Mouse (Mus musculus) stomach, postnatal 0 days (tissue): ENCODE data around the gene Ncln. TPM values are rescaled to one million over a fixed set of nuclear protein-coding genes. Genes with fewer than 3 reads are reported as not detected.

Experiments
- ATAC-seq: fragments of 200-750 bp; cut with Nextera tagmentation; 2 replicates; pipeline ENCODE4 v1.8.0; 2017; ENCODE audit not compliant: low FRiP score, low TSS enrichment
- DNase-seq: peaks from one replicate; pipeline ENCODE4 v3.0.0-alpha.2; 2016; ENCODE audit warnings: low spot score
- H3K27ac ChIP-seq: fragments of 300-500 bp; sonication (generic); replicated peaks from 2 replicates; pipeline ENCODE4 v1.5.1; 2014; ENCODE audit warnings: mild to moderate bottlenecking, control low read depth
- H3K27me3 ChIP-seq: fragments of 300-500 bp; sonication (generic); 2 replicates; pipeline ENCODE4 v1.6.1; 2014; ENCODE audit warnings: low read length; ENCODE audit not compliant: control insufficient read depth, insufficient read depth
- H3K36me3 ChIP-seq: fragments of 300-500 bp; sonication (generic); 2 replicates; pipeline ENCODE4 v1.6.1; 2014; ENCODE audit warnings: low read length, mixed read lengths; ENCODE audit not compliant: control insufficient read depth, insufficient read depth
- H3K4me1 ChIP-seq: fragments of 300-500 bp; sonication (generic); replicated peaks from 2 replicates; pipeline ENCODE4 v1.6.1; 2014; ENCODE audit warnings: antibody characterized with exemption; ENCODE audit not compliant: control insufficient read depth, insufficient read depth
- H3K4me2 ChIP-seq: fragments of 300-500 bp; sonication (generic); replicated peaks from 2 replicates; pipeline ENCODE4 v1.6.1; 2014; ENCODE audit warnings: low read depth, mild to moderate bottlenecking, control low read depth, moderate library complexity
- H3K4me3 ChIP-seq: fragments of 300-500 bp; sonication (generic); 2 replicates; pipeline ENCODE4 v1.5.1; 2014; ENCODE audit warnings: low read depth, low read length, control low read depth
- H3K9ac ChIP-seq: fragments of 300-500 bp; sonication (generic); 2 replicates; pipeline ENCODE4 v1.6.1; 2014; ENCODE audit warnings: mild to moderate bottlenecking, low read length, control low read depth, mixed read lengths
- H3K9me3 ChIP-seq: fragments of 300-500 bp; sonication (generic); 2 replicates; pipeline ENCODE4 v1.6.1; 2016; ENCODE audit warnings: low read length; ENCODE audit not compliant: control insufficient read depth
- CTCF ChIP-seq: IDR thresholded peaks from 2 replicates; pipeline ENCODE4 v1.5.1; 2016; ENCODE audit warnings: antibody characterized with exemption, low read depth, mild to moderate bottlenecking, moderate library complexity
- EP300 ChIP-seq: optimal IDR thresholded peaks from 2 replicates; pipeline ENCODE3; 2016; ENCODE audit warnings: antibody characterized with exemption
- WGBS: fragments of 180-500 bp; shearing (Covaris S2); extraction: QIAGEN DNeasy Blood & Tissue Kit; methylation state at CpG from one replicate; pipeline ENCODE4 v1.1.7; 2014; 5-methylcytosine and 5-hydroxymethylcytosine counted together
- polyA plus RNA-seq: library from polyadenylated mRNA; unstranded; fragments of >200 nt; fragmentation: Nextera tagmentation; extraction: Ambion mirVana; gene quantifications from 2 replicates; pipeline ENCODE4 v1.2.1, GENCODE M21; 2015

The Ncln gene
- polyA plus RNA-seq, 1 experiment from 2014 or later = 37.0 TPM

DNA sequence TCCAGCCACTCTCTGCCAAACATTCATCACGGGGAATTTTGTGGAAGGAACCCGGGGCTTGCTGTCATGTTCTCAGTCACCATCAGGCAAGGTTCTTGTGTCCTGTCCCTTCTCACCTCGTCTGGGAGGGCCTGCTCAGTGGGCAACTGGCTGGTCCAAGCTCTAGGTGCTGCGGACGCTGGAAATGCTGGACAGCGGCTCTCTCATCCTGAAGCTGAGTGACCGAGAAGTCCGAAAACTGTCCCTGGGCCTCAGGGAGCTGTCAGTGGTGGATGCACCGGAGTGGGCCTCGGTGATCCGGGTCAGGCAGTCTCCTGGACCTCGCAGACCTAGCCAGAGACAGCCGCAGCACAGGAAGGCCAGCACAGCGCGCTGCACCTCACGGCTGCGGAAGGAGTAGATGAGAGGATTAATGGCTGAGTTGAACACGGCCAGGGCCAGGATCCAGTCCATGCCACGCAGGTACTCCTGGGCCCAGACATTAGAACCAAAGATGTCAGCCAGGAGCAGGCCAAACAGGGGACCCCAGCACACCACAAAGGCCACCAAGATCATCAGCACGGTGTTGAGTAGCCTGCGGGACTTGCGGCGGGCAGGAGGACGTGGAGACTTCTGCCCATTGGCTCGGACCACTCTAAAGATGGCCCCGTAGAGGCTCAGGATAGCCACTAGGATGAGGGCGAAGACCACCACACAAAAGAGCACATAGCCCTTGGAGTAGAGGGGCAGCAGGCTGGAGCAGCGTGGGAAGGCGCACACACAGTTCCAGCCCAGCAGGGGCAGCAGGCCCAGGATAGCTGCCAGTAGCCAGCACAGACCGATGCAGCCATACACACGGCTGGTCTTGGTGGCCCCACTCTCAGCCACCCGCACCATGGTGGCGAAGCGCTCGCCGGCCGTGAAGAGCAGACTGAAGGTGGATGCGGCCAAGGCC, 2.4 kb upstream of the Ncln start:
- Histone ChIP-seq H3K4me2 (no peak overlapping the region), H3K4me1 (peaks cover 3% of the 10 kb centered on the region; the same call in 1 of the 2 replicates), H3K9ac (no peak overlapping the region), H3K9me3 (no peaks in the 10 kb centered on the region), H3K27ac (no peak overlapping the region), H3K36me3 (no peaks in the 10 kb centered on the region), H3K27me3 (no peaks in the 10 kb centered on the region), H3K4me3 (no peak overlapping the region)
- DNase-seq = no peak
- ATAC-seq = no peak
- 82% methylated on average over 38 of the region's 38 CpGs for WGBS
- TF ChIP-seq EP300 (no peak), CTCF (no peak; the same call in 1 of the 2 replicates)

DNA sequence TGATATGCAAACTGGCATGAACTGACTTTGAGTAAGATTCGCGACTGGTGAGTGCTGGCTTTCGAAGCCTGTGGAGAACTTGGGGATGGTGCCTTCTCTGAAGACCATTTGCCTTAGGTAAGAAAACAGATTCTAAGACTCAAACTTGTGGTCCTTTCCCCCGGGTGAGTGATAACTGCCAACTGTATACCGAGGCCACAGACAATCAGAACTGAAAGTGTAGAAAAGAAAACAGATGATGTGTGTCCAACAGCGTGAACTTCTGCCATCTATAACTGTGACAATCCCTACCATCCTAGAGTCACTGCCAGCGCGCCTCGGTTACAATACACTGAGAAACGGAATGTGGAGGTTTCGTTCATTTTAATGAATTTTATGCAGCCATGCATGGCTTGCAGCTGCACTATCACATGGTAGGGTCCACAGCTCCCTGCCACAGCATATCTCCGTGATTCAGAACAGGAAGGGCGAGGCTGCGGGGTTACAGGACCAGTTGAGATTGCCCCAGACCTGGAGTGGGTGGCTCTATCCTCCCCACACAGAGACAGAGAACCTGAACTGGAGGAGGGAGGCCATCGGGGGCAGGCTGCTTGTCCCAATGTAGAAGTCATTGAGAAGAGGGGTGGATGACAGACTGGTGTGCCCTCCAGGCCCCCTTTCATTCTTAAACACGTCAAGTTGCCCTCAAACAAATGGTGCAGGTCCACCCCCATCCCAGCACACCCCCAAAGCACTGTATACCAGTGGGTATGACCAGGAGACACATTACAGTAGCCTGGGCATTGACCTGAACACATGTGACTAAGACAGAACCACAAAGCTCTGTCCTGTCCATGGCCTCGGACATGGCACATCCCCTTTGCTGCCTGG, 1.4 kb upstream of the Ncln start:
- Histone ChIP-seq H3K27me3 (no peaks in the 10 kb centered on the region), H3K4me2 (no peak overlapping the region), H3K36me3 (peaks cover 1% of the 10 kb centered on the region; the same call in 1 of the 2 replicates), H3K9ac (no peak overlapping the region), H3K9me3 (no peaks in the 10 kb centered on the region), H3K4me1 (peaks cover 3% of the 10 kb centered on the region; the same call in 1 of the 2 replicates), H3K4me3 (no peak overlapping the region), H3K27ac (no peak overlapping the region)
- ATAC-seq (no peak), DNase-seq (no peak)
- 78% methylated on average over 17 of the region's 17 CpGs for WGBS
- TF ChIP-seq EP300 (no peak), CTCF (no peak)

GRCm38 (mm10) chr10:81496969-81497368, 777 bp upstream of the Ncln start:
- no peaks in the 10 kb centered on the region for H3K27me3 ChIP-seq
- TF ChIP-seq EP300 (no peak), CTCF (no peak)
- no peak overlapping the region for H3K27ac ChIP-seq
- no peaks in the 10 kb centered on the region for H3K9me3 ChIP-seq
- no peak for ATAC-seq
- H3K9ac ChIP-seq = no peak overlapping the region
- H3K4me2 ChIP-seq = peak overlapping the region; percentile 35
- no peak for DNase-seq
- WGBS = 23% methylated on average over 4 of the region's 4 CpGs
- peaks cover 4% of the 10 kb centered on the region; the same call in 1 of the 2 replicates for H3K36me3 ChIP-seq
- peaks cover 3% of the 10 kb centered on the region; the same call in 1 of the 2 replicates for H3K4me1 ChIP-seq
- peak overlapping the region; percentile 79 for H3K4me3 ChIP-seq

DNA sequence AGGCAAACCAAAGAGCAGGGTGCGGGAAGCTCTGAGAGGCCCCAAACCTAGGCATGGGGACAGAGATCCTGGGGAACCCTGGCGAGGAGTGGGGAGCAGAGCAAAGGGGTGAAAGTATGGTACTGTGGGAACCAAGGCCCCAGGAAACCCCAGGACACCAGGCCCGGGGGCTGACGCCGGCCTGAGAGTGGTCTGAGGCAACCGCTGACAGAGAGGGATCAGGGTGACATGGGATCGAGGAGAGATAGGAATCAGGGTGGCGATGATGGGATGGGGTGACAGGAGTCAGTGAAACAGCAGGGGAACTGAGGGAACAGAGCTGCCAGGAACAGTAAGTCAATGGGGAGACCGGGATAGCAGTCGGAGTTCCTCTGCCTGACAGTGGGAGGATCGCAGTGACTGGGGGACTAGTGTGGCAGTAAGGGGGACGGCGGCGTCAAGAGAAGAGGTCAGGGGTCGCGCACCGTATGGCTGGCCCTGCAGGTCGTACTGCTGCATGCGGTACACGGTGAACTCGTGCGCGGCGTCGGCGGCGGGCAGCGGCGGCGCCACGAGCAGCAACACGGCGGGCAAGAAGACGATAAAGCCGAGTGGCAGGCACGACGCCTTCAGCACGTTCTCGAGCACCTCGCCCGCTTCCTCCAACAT, 452 bp downstream of the Ncln start:
- H3K4me2 ChIP-seq = peak overlapping the region; percentile 90
- peaks cover 3% of the 10 kb centered on the region; the same call in 1 of the 2 replicates for H3K4me1 ChIP-seq
- ATAC-seq (peak; percentile 10), DNase-seq (no peak)
- WGBS = 1% methylated on average over 41 of the region's 41 CpGs
- no peaks in the 10 kb centered on the region for H3K27me3 ChIP-seq
- peak overlapping the region; percentile 63; the same call in 1 of the 2 replicates for H3K27ac ChIP-seq
- peak overlapping the region; percentile 90 for H3K9ac ChIP-seq
- peak overlapping the region; percentile 79 for H3K4me3 ChIP-seq
- peaks cover 15% of the 10 kb centered on the region for H3K36me3 ChIP-seq
- H3K9me3 ChIP-seq = no peaks in the 10 kb centered on the region
- no peak for TF ChIP-seq EP300

DNA sequence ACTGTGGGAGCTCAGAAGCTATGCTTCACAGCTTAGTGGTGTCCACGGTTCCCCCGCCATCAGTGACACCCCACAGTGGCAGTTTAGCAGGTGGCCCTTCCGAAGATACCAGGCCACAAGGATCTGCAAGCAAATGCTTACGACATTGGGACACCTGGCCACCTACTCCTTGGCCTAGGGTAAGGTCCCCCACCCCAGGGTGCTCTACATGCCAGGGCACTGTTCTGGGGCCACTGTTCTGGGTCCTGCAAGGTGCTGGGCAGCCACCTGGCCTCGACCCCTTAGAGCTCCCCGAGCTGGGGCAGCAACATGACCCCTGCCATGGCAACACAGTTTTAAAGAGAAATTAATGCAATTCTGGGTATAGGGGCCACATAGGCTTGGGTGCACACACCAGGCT, 1.0 kb downstream of the Ncln start:
- Histone ChIP-seq H3K27me3 (no peaks in the 10 kb centered on the region), H3K9me3 (no peaks in the 10 kb centered on the region), H3K36me3 (peaks cover 16% of the 10 kb centered on the region), H3K27ac (no peak overlapping the region), H3K4me3 (peak overlapping the region; percentile 79), H3K4me1 (peaks cover 3% of the 10 kb centered on the region; the same call in 1 of the 2 replicates), H3K9ac (peak overlapping the region; percentile 90), H3K4me2 (peak overlapping the region; percentile 90)
- ATAC-seq = no peak
- 66% methylated on average over 6 of the region's 6 CpGs for WGBS
- TF ChIP-seq EP300 = no peak
- no peak for TF ChIP-seq CTCF
- no peak for DNase-seq
